Mouse (Mus musculus) forebrain, embryonic 11.5 days (tissue): ENCODE results near the gene Lpar4. TPM values are rescaled to one million over a fixed set of nuclear protein-coding genes. Genes with fewer than 3 reads are reported as not detected.

Experiments
- ATAC-seq: fragments of 200-750 bp; cut with Nextera tagmentation; replicated peaks from 2 replicates; pipeline ENCODE4 v1.8.0; 2017; ENCODE audit warnings: moderate TSS enrichment; ENCODE audit not compliant: low FRiP score
- DNase-seq: peaks from one replicate; pipeline ENCODE4 v3.0.0-alpha.2; 2017; ENCODE audit warnings: low spot score
- H3K27ac ChIP-seq: fragments of 300-500 bp; sonication (generic); 2 replicates; pipeline ENCODE4 v1.5.1; 2014; ENCODE audit warnings: low read depth, low read length
- H3K27me3 ChIP-seq: fragments of 300-500 bp; sonication (generic); 2 replicates; pipeline ENCODE4 v1.6.1; 2014; ENCODE audit warnings: mild to moderate bottlenecking, low read length, mixed read lengths; ENCODE audit not compliant: control insufficient read depth, insufficient read depth
- H3K36me3 ChIP-seq: fragments of 300-500 bp; sonication (generic); 2 replicates; pipeline ENCODE4 v1.6.1; 2014; ENCODE audit warnings: mild to moderate bottlenecking, low read length, moderate library complexity, mixed read lengths; ENCODE audit not compliant: control insufficient read depth, insufficient read depth
- H3K4me1 ChIP-seq: fragments of 300-500 bp; sonication (generic); replicated peaks from 2 replicates; pipeline ENCODE4 v1.6.1; 2014; ENCODE audit warnings: low read length, mixed read lengths; ENCODE audit not compliant: control insufficient read depth, insufficient read depth
- H3K4me2 ChIP-seq: fragments of 300-500 bp; sonication (generic); 2 replicates; pipeline ENCODE4 v1.6.1; 2014; ENCODE audit warnings: low read depth, mild to moderate bottlenecking, low read length, moderate library complexity, mixed read lengths; ENCODE audit not compliant: severe bottlenecking
- H3K4me3 ChIP-seq: fragments of 300-500 bp; sonication (generic); 2 replicates; pipeline ENCODE4 v1.5.1; 2014; ENCODE audit warnings: low read depth, low read length
- H3K9ac ChIP-seq: fragments of 300-500 bp; sonication (generic); 2 replicates; pipeline ENCODE4 v1.6.1; 2014; ENCODE audit warnings: low read length
- H3K9me3 ChIP-seq: fragments of 300-500 bp; sonication (generic); 2 replicates; pipeline ENCODE4 v1.6.1; 2016; ENCODE audit warnings: low read length, mixed read lengths; ENCODE audit not compliant: control insufficient read depth
- WGBS: fragments of 180-500 bp; shearing (Covaris S2); extraction: QIAGEN DNeasy Blood & Tissue Kit; methylation state at CpG from one replicate; pipeline ENCODE4 v1.1.7; 2014; 5-methylcytosine and 5-hydroxymethylcytosine counted together
- polyA plus RNA-seq: library from polyadenylated mRNA; unstranded; fragments of >200 nt; fragmentation: Nextera tagmentation; extraction: Ambion mirVana; gene quantifications from 2 replicates; pipeline ENCODE4 v1.2.1, GENCODE M21; 2014

Lpar4 gene
- polyA plus RNA-seq: 12.8 and 13.3 TPM in 2 replicates

DNA sequence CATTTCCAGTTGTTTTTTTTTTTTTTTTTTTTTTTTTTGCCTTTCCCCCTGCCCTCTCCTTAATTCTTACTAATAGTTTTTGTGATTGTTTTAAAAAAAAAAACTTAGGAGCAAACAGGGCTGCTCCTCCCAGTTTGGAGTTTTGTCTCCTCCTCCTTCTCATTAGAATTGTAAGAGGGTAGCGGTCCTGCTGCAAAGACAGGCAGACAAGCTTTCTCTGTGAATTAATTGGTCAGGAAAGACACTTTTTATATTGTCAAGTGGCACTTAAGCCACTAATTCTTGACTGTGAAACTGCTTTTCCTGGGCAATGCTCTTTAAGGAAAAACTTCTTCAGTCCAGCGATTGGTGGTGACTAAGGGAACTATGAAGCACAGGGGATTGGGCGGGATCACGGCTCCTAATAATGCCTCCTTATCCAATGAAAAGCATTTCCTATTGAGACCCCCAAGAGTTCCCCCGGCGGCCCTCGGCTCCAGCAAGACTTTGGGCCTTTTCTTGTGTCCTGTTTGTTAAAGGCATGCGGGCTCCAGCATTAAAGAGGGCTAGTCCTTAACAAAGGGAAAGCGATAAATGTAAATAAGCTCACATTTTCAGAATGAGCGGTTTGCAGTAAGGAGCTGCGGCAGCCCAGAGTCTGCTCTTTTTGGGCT lies at the start of gene Lpar4:
TSS of gene Lpar4 (plus strand) at position 451 of the 653 bp plus-strand sequence.
- Histone ChIP-seq H3K4me3 (peak within 1 kb of the TSS; percentile 32), H3K27ac (peak within 1 kb of the TSS; percentile 74; the same call in 1 of the 2 replicates), H3K9me3 (no peaks in the 10 kb centered on the region), H3K9ac (peak within 1 kb of the TSS; percentile 47; the same call in 1 of the 2 replicates), H3K4me1 (no peaks in the 10 kb centered on the region), H3K4me2 (peak within 1 kb of the TSS; percentile 34; the same call in 1 of the 2 replicates), H3K27me3 (no peaks in the 10 kb centered on the region), H3K36me3 (no peaks in the 10 kb centered on the region)
- WGBS: 18% methylated on average over 11 of the region's 11 CpGs
- DNase-seq (peak; percentile 79), ATAC-seq (peak; percentile 96)

DNA sequence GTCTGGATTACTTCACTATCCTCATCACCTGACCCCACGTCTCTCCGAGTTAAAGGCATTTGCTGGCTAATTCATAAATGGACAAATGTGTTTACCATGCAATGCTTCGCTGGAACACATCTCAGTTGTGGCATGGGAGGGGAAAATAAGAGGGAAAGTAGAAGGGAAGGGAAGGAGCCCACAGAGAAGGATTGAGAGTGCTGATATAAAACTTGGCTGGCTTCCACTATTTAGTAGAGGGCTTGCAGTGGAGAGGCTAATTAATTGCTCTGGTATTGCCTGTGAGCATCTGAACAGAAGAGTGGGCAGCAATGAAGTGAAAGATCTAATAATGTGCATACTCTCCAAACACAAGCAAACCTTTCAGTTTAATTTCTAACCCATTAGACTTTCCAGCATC lies 49.0 kb upstream of the Lpar4 start:
- Histone ChIP-seq H3K4me2 (no peak overlapping the region), H3K4me1 (no peaks in the 10 kb centered on the region), H3K9me3 (no peaks in the 10 kb centered on the region), H3K36me3 (no peaks in the 10 kb centered on the region), H3K27ac (no peak overlapping the region), H3K27me3 (0 out of 2 replicates have a peak, but pooled peaks cover 2% of the 10 kb centered on the region), H3K4me3 (no peak overlapping the region), H3K9ac (no peak overlapping the region)
- ATAC-seq (peak; percentile 69; the same call in 1 of the 2 replicates), DNase-seq (no peak)
- 64% methylated on average over 3 of the region's 3 CpGs for WGBS

DNA sequence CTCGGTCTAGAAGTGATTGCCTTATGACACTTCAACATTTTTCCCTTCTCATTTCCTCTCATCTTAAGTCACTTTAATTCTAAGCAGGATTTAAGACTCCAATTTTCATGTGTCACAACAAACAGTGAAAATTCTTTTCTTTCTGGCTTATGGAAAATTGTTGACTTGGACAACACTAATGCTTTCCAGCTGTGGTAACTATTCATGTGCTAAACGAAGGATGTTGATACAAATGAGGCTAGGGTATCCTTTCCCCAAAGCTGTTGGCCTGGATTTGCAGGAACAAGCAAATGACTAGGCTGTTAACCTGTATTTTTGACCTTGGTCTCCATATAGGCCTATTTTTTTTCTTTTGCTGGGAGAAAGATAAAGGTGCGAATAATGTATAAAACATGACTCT lies 48.5 kb upstream of the Lpar4 start:
- Histone ChIP-seq H3K27ac (no peak overlapping the region), H3K9ac (no peak overlapping the region), H3K4me1 (no peaks in the 10 kb centered on the region), H3K27me3 (0 out of 2 replicates have a peak, but pooled peaks cover 2% of the 10 kb centered on the region), H3K4me2 (no peak overlapping the region), H3K9me3 (no peaks in the 10 kb centered on the region), H3K4me3 (no peak overlapping the region), H3K36me3 (no peaks in the 10 kb centered on the region)
- DNase-seq (no peak), ATAC-seq (no peak)
- 32% methylated on average over 3 of the region's 3 CpGs for WGBS

DNA sequence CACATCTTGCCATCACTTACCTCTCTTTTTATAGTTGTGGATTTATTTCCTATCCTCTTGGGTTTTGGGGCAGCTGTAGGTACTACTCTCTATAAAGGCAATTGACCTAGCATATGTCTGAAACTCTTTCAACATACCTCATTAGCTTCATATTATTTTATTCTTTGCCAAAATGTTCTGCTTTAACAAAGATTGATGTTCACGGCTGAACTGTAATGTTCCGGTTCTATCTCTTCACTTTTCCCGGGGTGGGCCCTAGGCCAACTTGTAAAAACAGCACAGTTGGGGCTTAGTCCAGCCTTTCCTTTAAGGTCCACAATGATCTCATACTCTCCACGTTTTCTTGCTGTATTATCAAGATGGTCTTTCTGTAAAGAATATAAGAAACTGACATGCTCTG lies 48.1 kb upstream of the Lpar4 start:
- DNase-seq (no peak), ATAC-seq (no peak)
- 0 out of 2 replicates have a peak, but pooled peaks cover 2% of the 10 kb centered on the region for H3K27me3 ChIP-seq
- H3K9me3 ChIP-seq: no peaks in the 10 kb centered on the region
- H3K4me1 ChIP-seq: no peaks in the 10 kb centered on the region
- H3K4me2 ChIP-seq: no peak overlapping the region
- no peaks in the 10 kb centered on the region for H3K36me3 ChIP-seq
- H3K27ac ChIP-seq: no peak overlapping the region
- no peak overlapping the region for H3K4me3 ChIP-seq
- 70% methylated on average over 4 of the region's 4 CpGs for WGBS
- no peak overlapping the region for H3K9ac ChIP-seq

DNA sequence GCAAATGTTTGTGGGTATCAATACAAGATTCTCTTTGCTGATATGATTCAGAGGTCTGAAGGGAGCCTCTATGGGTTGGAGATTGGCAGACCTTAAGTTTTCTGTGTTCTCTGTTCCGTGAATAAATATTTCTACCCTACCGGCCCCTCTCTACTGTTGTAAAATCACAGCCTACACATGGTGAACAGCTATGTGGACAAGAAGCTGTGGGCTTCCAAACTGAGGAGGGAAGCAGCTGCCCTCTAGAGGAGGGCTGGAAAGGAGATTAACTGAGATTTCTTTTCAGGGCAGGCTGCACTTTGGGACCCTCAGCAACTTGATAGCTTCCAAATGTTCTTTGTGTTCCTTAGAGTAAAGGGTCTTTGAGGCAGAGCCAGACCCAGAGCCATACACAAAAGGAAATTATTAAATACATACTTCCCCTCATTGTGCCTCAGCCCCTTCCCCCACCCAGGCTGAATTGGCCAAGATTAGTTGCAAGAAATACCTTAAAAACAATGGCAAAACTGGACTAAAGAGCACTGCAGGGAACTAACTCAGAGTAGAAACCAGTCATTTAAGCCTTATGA lies 22.6 kb upstream of the Lpar4 start:
- DNase-seq: no peak

DNA sequence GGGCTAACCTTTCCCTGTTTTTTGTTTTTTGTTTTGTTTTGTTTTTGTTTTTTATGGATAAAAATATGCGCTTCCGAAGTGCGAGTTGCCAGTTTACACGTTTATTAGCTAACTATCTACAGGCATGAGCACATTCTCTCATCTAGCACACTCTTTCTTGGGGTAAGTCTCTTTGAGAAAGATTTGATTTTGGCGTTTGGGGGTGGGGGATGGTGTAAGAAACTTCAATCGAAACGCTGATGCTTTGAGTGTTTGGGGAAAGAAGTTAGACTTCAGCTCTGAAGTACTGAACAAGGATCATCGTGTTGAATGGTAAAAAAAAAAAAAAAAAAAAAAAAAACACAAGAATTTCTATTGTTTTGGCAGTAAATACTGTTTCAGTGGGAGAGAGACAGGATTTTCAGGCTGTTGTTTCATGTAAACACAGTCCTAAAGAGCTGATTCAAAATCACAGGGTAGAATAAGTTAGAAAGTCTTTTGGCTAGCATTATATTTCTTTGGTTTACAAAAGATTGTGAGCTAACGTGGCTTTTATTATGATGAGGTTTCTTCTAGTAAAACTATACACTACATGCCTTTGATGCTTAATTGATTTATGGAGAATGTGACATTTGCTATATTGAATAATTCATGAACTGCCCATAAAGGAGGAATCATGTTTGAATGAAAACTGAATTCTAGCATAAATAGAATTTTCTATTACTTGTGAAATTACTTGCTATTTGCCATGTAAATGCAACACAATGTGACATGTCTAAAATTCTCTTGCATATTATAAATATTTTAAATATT lies 599 bp downstream of the Lpar4 start:
- Histone ChIP-seq H3K4me1 (no peaks in the 10 kb centered on the region), H3K27me3 (no peaks in the 10 kb centered on the region), H3K4me3 (peak overlapping the region; percentile 32), H3K27ac (peak overlapping the region; percentile 74; the same call in 1 of the 2 replicates), H3K9me3 (no peaks in the 10 kb centered on the region), H3K36me3 (no peaks in the 10 kb centered on the region), H3K9ac (peak overlapping the region; percentile 47; the same call in 1 of the 2 replicates), H3K4me2 (peak overlapping the region; percentile 34; the same call in 1 of the 2 replicates)
- 19% methylated on average over 9 of the region's 9 CpGs for WGBS
- DNase-seq (no peak), ATAC-seq (peak; percentile 38; the same call in 1 of the 2 replicates)

More for the DNA sequence above, 22.6 kb upstream of the Lpar4 start:
- no peak overlapping the region for H3K27ac ChIP-seq
- H3K4me2 ChIP-seq: no peak overlapping the region
- 0 out of 2 replicates have a peak, but pooled peaks have one; percentile 33 for ATAC-seq
- no peaks in the 10 kb centered on the region for H3K4me1 ChIP-seq
- no peaks in the 10 kb centered on the region for H3K36me3 ChIP-seq
- no peaks in the 10 kb centered on the region for H3K9me3 ChIP-seq
- H3K4me3 ChIP-seq: no peak overlapping the region
- no peak overlapping the region for H3K9ac ChIP-seq
- 49% methylated on average over 2 of the region's 2 CpGs for WGBS
- no peaks in the 10 kb centered on the region; the same call in 1 of the 2 replicates for H3K27me3 ChIP-seq

DNA sequence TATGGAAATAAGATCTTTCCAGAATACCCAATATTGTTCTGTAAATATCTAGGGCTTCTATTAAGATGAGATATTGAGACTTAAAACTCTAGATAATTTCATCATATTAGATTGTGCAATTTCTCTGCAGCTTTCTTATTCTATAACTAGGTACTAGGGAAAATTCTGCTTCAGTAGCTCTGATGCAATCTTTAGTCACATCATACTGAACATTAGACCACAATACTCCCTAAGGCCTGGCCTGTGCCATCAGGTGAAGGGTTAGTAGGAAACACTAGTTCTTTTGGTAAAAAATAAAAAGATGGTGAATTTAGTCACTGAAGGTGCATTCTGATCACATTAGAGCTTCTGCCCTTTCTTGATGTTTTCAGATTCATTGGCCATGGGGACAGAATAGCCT lies 4.1 kb downstream of the Lpar4 start:
- no peak overlapping the region for H3K27ac ChIP-seq
- H3K4me1 ChIP-seq: no peaks in the 10 kb centered on the region
- no peaks in the 10 kb centered on the region for H3K27me3 ChIP-seq
- no peak overlapping the region for H3K4me3 ChIP-seq
- no peaks in the 10 kb centered on the region for H3K36me3 ChIP-seq
- no peak overlapping the region for H3K9ac ChIP-seq
- ATAC-seq (no peak), DNase-seq (no peak)
- no peak overlapping the region for H3K4me2 ChIP-seq
- no peaks in the 10 kb centered on the region for H3K9me3 ChIP-seq

DNA sequence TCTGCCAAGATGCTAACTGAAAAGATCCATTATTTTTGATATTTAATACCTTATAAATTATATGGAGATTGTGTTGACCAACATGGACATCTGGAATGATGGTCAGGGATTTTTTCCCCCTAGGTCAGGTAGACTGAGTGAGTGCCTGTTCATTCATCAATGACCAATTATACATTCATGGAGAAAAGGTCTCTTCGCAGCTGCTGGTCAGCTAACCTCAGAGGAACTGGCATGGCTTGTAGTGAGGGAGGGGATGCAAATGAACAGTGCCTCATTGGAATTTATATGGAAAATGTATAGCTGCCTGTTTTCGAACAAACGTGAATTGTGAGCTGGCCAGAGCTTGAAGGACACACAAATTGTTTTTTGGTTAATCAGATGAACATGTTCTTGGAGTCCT lies 18.9 kb downstream of the Lpar4 start:
- ATAC-seq (no peak), DNase-seq (no peak)
- H3K27ac ChIP-seq: no peak overlapping the region
- no peaks in the 10 kb centered on the region for H3K4me1 ChIP-seq
- H3K36me3 ChIP-seq: no peaks in the 10 kb centered on the region
- peaks cover 3% of the 10 kb centered on the region; the same call in 1 of the 2 replicates for H3K27me3 ChIP-seq
- H3K4me2 ChIP-seq: no peak overlapping the region
- no peaks in the 10 kb centered on the region for H3K9me3 ChIP-seq
- 77% methylated on average over 3 of the region's 3 CpGs for WGBS
- no peak overlapping the region for H3K9ac ChIP-seq
- no peak overlapping the region for H3K4me3 ChIP-seq
